Mouse (Mus musculus) MEL (cell line): ENCODE results near the gene Abcb9. TPM values are rescaled to one million over a fixed set of nuclear protein-coding genes. Genes with fewer than 3 reads are reported as not detected.

Experiments used
- DNase-seq: peaks from one replicate; pipeline ENCODE4 v3.0.0; 2011; ENCODE audit warnings: low read depth, low spot score
- H3K27ac ChIP-seq: 2 replicates; pipeline ENCODE4 v1.5.1; 2012; ENCODE audit warnings: low read depth, mild to moderate bottlenecking, control low read depth, low read length, moderate library complexity; ENCODE audit not compliant: control insufficient read depth
- H3K27me3 ChIP-seq, 2 experiments: fragments of 150-350 bp in 1 of 2; sonication (generic) in 1 of 2; 2 replicates each; pipeline ENCODE4 v1.6.1; 2012; ENCODE audit warnings: low read length in 2 of 2, mild to moderate bottlenecking in 2 of 2, improper control_type of control experiment in 1 of 2, moderate library complexity in 1 of 2; ENCODE audit not compliant: insufficient read depth in 2 of 2, control insufficient read depth in 1 of 2
- H3K36me3 ChIP-seq, 2 experiments: 2 replicates each; pipeline ENCODE4 v1.6.1; 2012 to 2014; ENCODE audit warnings: low read length in 2 of 2, improper control_type of control experiment in 1 of 2, inconsistent platforms in 1 of 2, mild to moderate bottlenecking in 1 of 2; ENCODE audit not compliant: insufficient read depth in 2 of 2, control insufficient read depth in 1 of 2
- H3K4me1 ChIP-seq, 2 experiments: fragments of 150-350 bp in 1 of 2; sonication (generic) in 1 of 2; 2 replicates each; pipeline ENCODE4 v1.6.1; 2012; ENCODE audit warnings: low read length in 2 of 2, improper control_type of control experiment in 1 of 2, mild to moderate bottlenecking in 1 of 2; ENCODE audit not compliant: insufficient read depth in 2 of 2, control insufficient read depth in 1 of 2
- H3K4me3 ChIP-seq, 2 experiments: fragments of 150-350 bp in 1 of 2; sonication (generic) in 1 of 2; 2 replicates each; pipeline ENCODE4 v1.5.1; 2012; ENCODE audit warnings: low read depth in 2 of 2, low read length in 2 of 2, mild to moderate bottlenecking in 2 of 2, moderate library complexity in 2 of 2, control low read depth in 1 of 2, improper control_type of control experiment in 1 of 2; ENCODE audit not compliant: control insufficient read depth in 1 of 2, insufficient read depth in 1 of 2
- H3K79me2 ChIP-seq: 2 replicates; pipeline ENCODE4 v1.6.1; 2012; ENCODE audit warnings: mild to moderate bottlenecking, low read length, moderate library complexity; ENCODE audit not compliant: control insufficient read depth, poor library complexity, insufficient read depth
- H3K9ac ChIP-seq: 2 replicates; pipeline ENCODE4 v1.6.1; 2012; ENCODE audit warnings: low read depth, mild to moderate bottlenecking, control low read depth, low read length, moderate library complexity; ENCODE audit not compliant: control insufficient read depth, poor library complexity, severe bottlenecking
- H3K9me3 ChIP-seq: fragments of 150-350 bp; sonication (generic); replicated peaks from 2 replicates; pipeline ENCODE4 v1.6.1; 2012; ENCODE audit warnings: mild to moderate bottlenecking, low read length, improper control_type of control experiment, moderate library complexity; ENCODE audit not compliant: insufficient read depth
- BHLHE40 ChIP-seq: IDR thresholded peaks from 2 replicates; pipeline ENCODE4 v1.6.1; 2012; ENCODE audit warnings: low read depth, mild to moderate bottlenecking, inconsistent platforms, low read length, improper control_type of control experiment, borderline replicate concordance
- CHD1 ChIP-seq: IDR thresholded peaks from 2 replicates; pipeline ENCODE4 v1.6.1; 2012; ENCODE audit warnings: low read depth, mild to moderate bottlenecking, inconsistent platforms, low read length, improper control_type of control experiment
- CHD2 ChIP-seq: IDR thresholded peaks from 2 replicates; pipeline ENCODE4 v1.6.1; 2011; ENCODE audit warnings: low read length, improper control_type of control experiment
- CTCF ChIP-seq, 3 experiments: IDR thresholded peaks in 2 of 3; conservative IDR thresholded peaks in 1 of 3; 2 replicates each; pipeline ENCODE4 v1.5.1; 2011 to 2012; ENCODE audit warnings: low read length in 3 of 3, low read depth in 2 of 3, mild to moderate bottlenecking in 2 of 3, improper control_type of control experiment in 1 of 3, inconsistent platforms in 1 of 3, mixed read lengths in 1 of 3, moderate library complexity in 1 of 3; ENCODE audit not compliant: control insufficient read depth in 1 of 3, insufficient read depth in 1 of 3, poor library complexity in 1 of 3, severe bottlenecking in 1 of 3
- ELF1 ChIP-seq: IDR thresholded peaks from 2 replicates; pipeline ENCODE4 v1.6.1; 2014; ENCODE audit warnings: low read depth, mild to moderate bottlenecking, inconsistent platforms, low read length, improper control_type of control experiment, moderate library complexity
- EP300 ChIP-seq, 2 experiments: IDR thresholded peaks; 2 replicates each; pipeline ENCODE4 v1.6.1; 2011; ENCODE audit warnings: improper control_type of control experiment in 2 of 2, low read length in 2 of 2, low read depth in 1 of 2, mild to moderate bottlenecking in 1 of 2
- ETS1 ChIP-seq: IDR thresholded peaks from 2 replicates; pipeline ENCODE4 v1.6.1; 2012; ENCODE audit warnings: low read depth, mild to moderate bottlenecking, inconsistent platforms, low read length, improper control_type of control experiment, moderate library complexity
- GABPA ChIP-seq: IDR thresholded peaks from 2 replicates; pipeline ENCODE4 v1.6.1; 2012; ENCODE audit warnings: low read depth, mild to moderate bottlenecking, inconsistent platforms, low read length, improper control_type of control experiment, moderate library complexity
- GATA1 ChIP-seq: IDR thresholded peaks from 2 replicates; pipeline ENCODE4 v1.6.1; 2011; ENCODE audit warnings: low read depth, low read length, improper control_type of control experiment
- HCFC1 ChIP-seq: IDR thresholded peaks from 2 replicates; pipeline ENCODE4 v1.6.1; 2012; ENCODE audit warnings: low read depth, mild to moderate bottlenecking, inconsistent platforms, low read length, improper control_type of control experiment, moderate library complexity
- MAX ChIP-seq: IDR thresholded peaks from 2 replicates; pipeline ENCODE4 v1.6.1; 2011; ENCODE audit warnings: low read length, improper control_type of control experiment
- MYB ChIP-seq: IDR thresholded peaks from 2 replicates; pipeline ENCODE4 v1.6.1; 2011; ENCODE audit warnings: mild to moderate bottlenecking, low read depth, low read length, improper control_type of control experiment
- NELFE ChIP-seq: IDR thresholded peaks from 2 replicates; pipeline ENCODE4 v1.6.1; 2011; ENCODE audit warnings: low read depth, low read length, improper control_type of control experiment
- NRF1 ChIP-seq: IDR thresholded peaks from 2 replicates; pipeline ENCODE4 v1.6.1; 2014; ENCODE audit warnings: low read depth, mild to moderate bottlenecking, inconsistent platforms, low read length, improper control_type of control experiment, moderate library complexity; ENCODE audit not compliant: poor library complexity, insufficient read depth, severe bottlenecking
- POLR2AphosphoS2 ChIP-seq: IDR thresholded peaks from 2 replicates; pipeline ENCODE4 v1.6.1; 2011; ENCODE audit warnings: low read length, improper control_type of control experiment
- POLR2AphosphoS5 ChIP-seq: IDR thresholded peaks from 2 replicates; pipeline ENCODE4 v1.6.1; 2012; ENCODE audit warnings: low read depth, borderline replicate concordance, mild to moderate bottlenecking, inconsistent platforms, low read length, moderate library complexity, mixed read lengths
- RAD21 ChIP-seq: IDR thresholded peaks from 2 replicates; pipeline ENCODE4 v1.6.1; 2011; ENCODE audit warnings: mild to moderate bottlenecking, low read depth, low read length, improper control_type of control experiment
- RCOR1 ChIP-seq: IDR thresholded peaks from 2 replicates; pipeline ENCODE4 v1.6.1; 2012; ENCODE audit warnings: low read depth, mild to moderate bottlenecking, inconsistent platforms, low read length, improper control_type of control experiment
- SIN3A ChIP-seq: IDR thresholded peaks from 2 replicates; pipeline ENCODE4 v1.6.1; 2012; ENCODE audit warnings: low read length, improper control_type of control experiment, inconsistent platforms
- TAL1 ChIP-seq: IDR thresholded peaks from 2 replicates; pipeline ENCODE4 v1.6.1; 2012; ENCODE audit warnings: mild to moderate bottlenecking, inconsistent platforms, low read length, moderate library complexity, mixed read lengths
- TBP ChIP-seq: IDR thresholded peaks from 2 replicates; pipeline ENCODE4 v1.8.0; 2011; ENCODE audit warnings: low read depth, low read length, improper control_type of control experiment
- TCF12 ChIP-seq: IDR thresholded peaks from 2 replicates; pipeline ENCODE4 v1.6.1; 2014; ENCODE audit warnings: low read depth, mild to moderate bottlenecking, inconsistent platforms, low read length, improper control_type of control experiment, moderate library complexity
- UBTF ChIP-seq: IDR thresholded peaks from 2 replicates; pipeline ENCODE4 v1.6.1; 2012; ENCODE audit warnings: low read depth, mild to moderate bottlenecking, inconsistent platforms, low read length, improper control_type of control experiment, moderate library complexity, borderline replicate concordance; ENCODE audit not compliant: insufficient read depth
- USF1 ChIP-seq: IDR thresholded peaks from 2 replicates; pipeline ENCODE4 v1.6.1; 2014; ENCODE audit warnings: low read depth, mild to moderate bottlenecking, inconsistent platforms, low read length, improper control_type of control experiment, moderate library complexity
- USF2 ChIP-seq, 2 experiments: IDR thresholded peaks; 2 replicates each; pipeline ENCODE4 v1.6.1; 2011 to 2012; ENCODE audit warnings: improper control_type of control experiment in 2 of 2, low read length in 2 of 2, borderline replicate concordance in 1 of 2, inconsistent platforms in 1 of 2, low read depth in 1 of 2, mild to moderate bottlenecking in 1 of 2; ENCODE audit not compliant: insufficient read depth in 1 of 2
- ZC3H11A ChIP-seq: IDR thresholded peaks from 2 replicates; pipeline ENCODE4 v1.6.1; 2012; ENCODE audit warnings: low read depth, mild to moderate bottlenecking, inconsistent platforms, low read length, improper control_type of control experiment
- ZKSCAN1 ChIP-seq: IDR thresholded peaks from 2 replicates; pipeline ENCODE4 v1.6.1; 2012; ENCODE audit warnings: low read depth, mild to moderate bottlenecking, inconsistent platforms, low read length, improper control_type of control experiment, moderate library complexity
- ZMIZ1 ChIP-seq: IDR thresholded peaks from 2 replicates; pipeline ENCODE4 v1.6.1; 2012; ENCODE audit warnings: low read depth, mild to moderate bottlenecking, inconsistent platforms, low read length, improper control_type of control experiment, moderate library complexity
- ZNF384 ChIP-seq: IDR thresholded peaks from 2 replicates; pipeline ENCODE4 v1.6.1; 2012; ENCODE audit warnings: low read depth, mild to moderate bottlenecking, inconsistent platforms, low read length, improper control_type of control experiment
- polyA plus RNA-seq, 2 experiments: library from polyadenylated mRNA; stranded (reverse) in 1 of 2; unstranded in 1 of 2; fragments of >175 nt in 1 of 2; fragments of >200 nt in 1 of 2; gene quantifications; 2 replicates each; pipeline versions ENCODE4 v1.2.1 to v1.2.4; 2012; ENCODE audit warnings: low replicate concordance in 2 of 2, low read depth in 1 of 2; ENCODE audit not compliant: insufficient read length in 2 of 2, insufficient read depth in 1 of 2, missing spikeins in 1 of 2
- total RNA-seq: library from RNA; depleted of rRNA; stranded (reverse); fragments of 300-350 nt; gene quantifications from 2 replicates; pipeline ENCODE4 v1.2.3, GENCODE M21; 2012

The Abcb9 gene
- total and polyA plus RNA-seq, 3 experiments, result 2.4 to 8.1 TPM; not detected in 1

GRCm38 (mm10) chr5:124093120-124093794 lies 2.3 kb downstream of the Abcb9 start:
- H3K9ac ChIP-seq, result no peak overlapping the region
- no peaks in the 10 kb centered on the region; the same call in 1 of the 2 replicates for H3K79me2 ChIP-seq
- peaks cover 6 to 13% of the 10 kb centered on the region in 2 experiments for H3K4me1 ChIP-seq
- no peaks in the 10 kb centered on the region for H3K27me3 ChIP-seq
- H3K27ac ChIP-seq, result no peak overlapping the region
- no peak for DNase-seq
- H3K9me3 ChIP-seq, result no peaks in the 10 kb centered on the region
- peaks cover 0 to 3% of the 10 kb centered on the region in 2 experiments; a peak in 2 of 4 replicates for H3K36me3 ChIP-seq
- TF ChIP-seq CHD2, result no peak
- TF ChIP-seq ZKSCAN1, result no peak
- no peak for TF ChIP-seq UBTF
- no peak for TF ChIP-seq BHLHE40
- no peak for TF ChIP-seq ZMIZ1
- no peak for TF ChIP-seq USF1
- TF ChIP-seq EP300 (IDR thresholded peaks at IDR 0.05; ENCODE audit: low read depth in 1 of 2, low read length in 2 of 2), result no peak
- no peak for TF ChIP-seq RCOR1
- no peak for TF ChIP-seq SIN3A
- TF ChIP-seq GABPA, result no peak
- TF ChIP-seq ETS1, result no peak
- TF ChIP-seq TAL1, result no peak
- TF ChIP-seq NELFE, result no peak
- TF ChIP-seq GATA1, result no peak
- TF ChIP-seq RAD21, result no peak
- no peak for TF ChIP-seq ELF1
- no peak for TF ChIP-seq MAX
- TF ChIP-seq TBP, result no peak
- TF ChIP-seq POLR2AphosphoS2, result no peak
- TF ChIP-seq CHD1, result no peak
- TF ChIP-seq, all 39 proteins: peak for 0
- no peak overlapping the region for H3K4me3 ChIP-seq

GRCm38 (mm10) chr5:124091951-124092406 lies 3.6 kb downstream of the Abcb9 start:
- Histone ChIP-seq H3K4me3 (no peak overlapping the region; a peak in 1 of 4 replicates), H3K27ac (no peak overlapping the region), H3K4me1 (peaks cover 6 to 13% of the 10 kb centered on the region in 2 experiments), H3K36me3 (peaks cover 0 to 3% of the 10 kb centered on the region in 2 experiments; a peak in 2 of 4 replicates), H3K9me3 (no peaks in the 10 kb centered on the region), H3K79me2 (no peaks in the 10 kb centered on the region; the same call in 1 of the 2 replicates), H3K27me3 (no peaks in the 10 kb centered on the region), H3K9ac (0 out of 2 replicates have a peak overlapping the region, but pooled peaks have one; percentile 24)
- peak; percentile 63 for DNase-seq
- TF ChIP-seq HCFC1 (no peak), POLR2AphosphoS5 (no peak), ETS1 (peak; percentile 50; the same call in 1 of the 2 replicates), ELF1 (no peak), NRF1 (no peak), TCF12 (peak; percentile 93), MYB (peak; percentile 44), UBTF (no peak), ZKSCAN1 (no peak), ZC3H11A (no peak), CHD2 (no peak), ZNF384 (no peak), MAX (no peak), ZMIZ1 (no peak), GATA1 (peak; percentile 65), USF2 (IDR thresholded peaks at IDR 0.05; ENCODE audit: borderline replicate concordance in 1 of 2, insufficient read depth in 1 of 2, low read depth in 1 of 2, low read length in 2 of 2) (no peak), CTCF (IDR thresholded peaks at IDR 0.05 in 2 of 3, conservative IDR thresholded peaks at IDR 0.05 in 1 of 3; ENCODE audit: control insufficient read depth in 1 of 3, insufficient read depth in 1 of 3, low read depth in 2 of 3, low read length in 3 of 3, poor library complexity in 1 of 3, severe bottlenecking in 1 of 3) (no peak)
